Mouse (Mus musculus) brain, embryonic 18.5 days (tissue): ENCODE results near the gene Mrpl12.

Experiments
- DNase-seq: peaks from one replicate; pipeline ENCODE4 v3.0.0-alpha.2; 2012; ENCODE audit warnings: low read depth, low spot score

Mrpl12 gene

DNA sequence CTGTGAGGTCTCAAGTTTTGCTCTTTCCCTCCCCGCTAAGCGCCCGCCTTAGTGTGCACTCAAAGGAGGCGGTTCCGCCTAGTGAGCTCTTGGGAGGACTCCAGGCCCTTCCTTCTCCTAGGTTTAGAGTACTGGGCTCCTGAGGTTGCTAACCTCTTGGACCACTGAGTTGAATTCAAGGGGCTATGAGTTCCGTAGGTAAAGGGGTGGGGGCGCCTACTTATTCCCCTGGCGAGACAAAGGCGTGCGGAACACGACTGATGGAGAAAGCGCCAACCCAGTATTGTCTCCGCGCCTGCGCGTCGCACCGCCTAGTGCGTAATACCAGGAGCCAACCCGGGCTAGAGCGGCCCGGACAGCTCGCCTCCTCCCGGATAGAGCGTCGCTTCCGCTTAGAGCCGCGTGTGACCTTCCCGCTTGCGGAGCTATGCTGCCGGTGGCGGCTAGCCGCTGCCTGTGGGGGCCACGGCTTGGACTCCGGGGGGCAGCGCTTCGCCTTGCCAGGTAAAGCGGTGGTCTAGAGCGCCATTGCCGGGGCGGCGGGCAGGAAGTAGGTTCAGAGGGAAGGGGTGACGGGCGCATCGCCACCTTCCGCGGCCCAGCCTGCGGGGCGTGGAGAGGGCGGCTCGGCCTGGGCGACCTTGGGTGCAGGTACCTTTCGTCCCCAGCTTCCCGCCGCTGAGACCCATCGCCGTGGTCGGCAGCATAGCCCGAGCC, at the start of gene Mrpl12:
Gene Mrpl12, plus strand, starts transcription at position 349 of the 717 bp plus-strand sequence.
- peak; percentile 94 for DNase-seq

DNA sequence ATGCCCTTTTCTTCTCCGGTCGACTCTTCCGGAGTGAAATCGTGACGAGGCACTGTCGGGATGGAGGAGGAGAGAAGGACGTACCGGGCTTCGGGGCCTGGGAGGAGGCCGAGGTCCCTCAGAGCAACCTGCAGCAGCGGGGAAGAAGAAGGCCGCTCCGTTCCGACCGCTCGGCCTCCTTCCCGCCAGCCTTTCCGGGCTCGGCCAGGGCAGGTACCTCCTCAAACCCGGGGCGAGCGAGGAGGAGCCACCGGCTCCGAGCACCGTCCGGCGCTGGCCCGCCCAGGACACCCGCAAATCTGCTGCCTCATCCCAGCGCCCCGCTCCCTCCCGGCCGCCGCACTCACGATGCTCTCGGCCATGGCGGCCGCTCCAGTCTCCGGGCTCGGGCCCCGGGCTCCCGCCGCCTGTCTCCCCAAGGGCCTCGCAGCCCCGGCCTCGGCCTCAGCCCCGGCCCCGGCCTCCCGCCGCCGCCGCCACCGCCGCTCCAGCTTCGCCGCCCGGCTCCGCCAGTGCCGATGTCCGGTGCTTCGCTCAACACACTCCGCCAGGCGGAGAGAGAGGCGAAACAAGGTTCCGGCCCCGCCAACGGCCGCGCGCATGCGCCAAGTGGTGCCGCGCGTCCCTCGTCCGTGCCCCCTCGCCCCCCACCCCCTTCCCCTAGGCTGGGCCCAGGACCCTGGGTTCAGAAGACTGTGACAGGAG, 47.1 kb upstream of the Mrpl12 start, which contains the start of gene Nploc4:
Gene Nploc4, minus strand, starts transcription at position 557 of the 705 bp plus-strand sequence.
- DNase-seq = no peak

DNA sequence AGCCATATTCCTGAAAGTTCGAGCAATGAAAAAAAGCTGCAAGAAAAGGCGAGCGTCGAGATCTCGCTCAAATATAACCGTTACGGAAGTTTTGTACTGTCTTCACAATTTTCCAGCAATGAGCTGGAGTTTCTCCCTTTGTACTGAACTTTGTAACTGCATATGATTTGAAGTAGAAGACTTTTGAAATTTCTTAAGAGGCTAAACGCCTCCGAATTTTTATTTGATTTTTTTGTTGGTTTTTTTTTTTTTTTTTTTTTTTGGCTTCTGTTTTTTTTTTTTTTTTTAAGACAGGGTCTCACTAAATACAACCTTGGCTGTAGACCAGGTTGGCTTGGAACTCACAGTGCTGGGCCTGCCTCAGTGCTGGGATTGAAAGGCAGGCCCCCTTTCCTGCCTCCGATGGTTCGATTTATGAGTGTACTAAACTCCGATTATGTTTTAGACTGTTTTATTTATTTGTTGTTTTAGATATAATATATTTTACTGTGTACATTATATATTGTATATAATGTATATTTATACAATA, 46.5 kb upstream of the Mrpl12 start:
- no peak for DNase-seq

DNA sequence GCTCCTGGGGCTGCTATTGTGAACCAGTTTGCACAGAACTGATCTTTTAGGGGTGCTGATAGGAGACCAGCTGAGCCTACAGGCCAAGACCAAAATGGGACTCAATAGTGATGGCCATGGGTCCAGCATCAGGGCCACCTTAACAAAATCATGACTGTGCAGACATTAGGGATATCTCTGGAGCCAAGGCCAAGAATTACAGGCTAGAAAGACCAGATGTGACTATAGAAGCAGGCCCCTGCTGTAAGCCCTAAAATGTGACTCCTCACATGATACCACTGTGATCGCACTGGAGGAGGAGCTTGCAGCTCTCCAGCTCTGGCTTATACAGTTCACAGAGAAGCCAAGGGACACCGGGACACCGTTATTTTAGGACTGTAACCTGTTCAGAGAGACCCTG, 42.1 kb upstream of the Mrpl12 start, which contains the start of gene Tspan10:
Gene Tspan10, plus strand, starts transcription at position 301 of the 400 bp plus-strand sequence.
- DNase-seq = no peak

DNA sequence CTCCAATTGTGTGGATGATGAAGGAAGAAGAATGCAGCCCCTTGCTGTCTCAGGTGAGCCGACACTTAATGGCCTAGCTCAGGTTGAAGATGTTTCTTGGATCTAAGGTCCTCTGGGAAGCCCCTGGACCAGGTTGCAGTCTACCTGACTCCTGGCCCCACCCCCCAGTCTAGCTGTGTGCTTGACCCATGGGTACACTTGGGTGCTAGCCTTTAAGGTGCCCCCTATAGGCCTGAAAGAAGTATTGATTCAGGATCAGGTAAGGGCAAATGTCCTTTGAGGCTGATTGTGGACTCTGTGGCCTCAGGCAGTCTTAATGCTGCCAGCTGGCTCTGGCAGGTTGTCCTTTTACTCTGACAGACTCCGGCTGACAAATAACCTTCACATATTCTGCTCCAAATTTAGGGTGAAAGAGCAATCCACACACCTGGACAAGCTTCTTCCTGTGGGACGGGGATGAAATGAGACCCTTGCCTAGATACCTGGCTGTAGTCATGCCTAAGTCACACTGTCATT, 41.6 kb upstream of the Mrpl12 start:
- DNase-seq = no peak

DNA sequence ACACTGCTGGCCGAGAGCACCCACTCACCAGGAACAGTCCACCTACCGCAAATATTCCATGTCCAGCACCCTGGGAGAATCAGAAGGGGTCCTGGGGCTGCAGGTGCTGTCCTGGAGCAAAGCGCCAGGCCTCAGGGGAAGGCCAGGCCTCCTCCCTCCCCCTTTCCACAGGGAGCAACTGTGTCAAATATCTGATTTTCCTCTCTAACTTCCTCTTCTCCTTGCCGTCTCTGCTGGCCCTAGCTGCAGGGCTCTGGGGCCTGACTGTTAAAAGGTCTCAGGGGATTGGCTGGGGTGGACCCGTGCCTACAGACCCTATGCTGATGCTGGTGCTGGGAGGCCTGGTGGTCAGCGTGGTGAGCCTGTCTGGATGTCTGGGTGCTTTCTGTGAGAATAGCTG, 40.3 kb upstream of the Mrpl12 start:
- no peak for DNase-seq

DNA sequence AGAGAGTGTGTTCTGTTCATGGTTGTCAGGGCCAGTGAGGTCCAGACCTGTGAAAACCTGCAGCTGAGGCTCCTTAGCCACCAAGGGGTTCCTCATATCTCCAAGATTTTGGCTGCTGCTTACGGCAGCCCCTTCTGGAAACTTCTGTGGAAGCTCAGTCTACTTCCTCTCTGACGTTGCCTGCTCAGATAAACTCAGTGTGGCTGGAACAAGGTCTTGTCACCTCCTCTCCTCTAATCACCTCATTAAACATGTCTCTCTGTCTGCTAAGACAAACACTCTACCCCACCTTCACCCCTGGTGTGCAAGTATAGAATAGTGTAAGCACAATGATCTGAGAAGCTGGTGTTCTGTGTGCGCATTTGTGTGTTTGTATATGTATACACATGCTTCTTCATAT, 38.9 kb upstream of the Mrpl12 start:
- no peak for DNase-seq

DNA sequence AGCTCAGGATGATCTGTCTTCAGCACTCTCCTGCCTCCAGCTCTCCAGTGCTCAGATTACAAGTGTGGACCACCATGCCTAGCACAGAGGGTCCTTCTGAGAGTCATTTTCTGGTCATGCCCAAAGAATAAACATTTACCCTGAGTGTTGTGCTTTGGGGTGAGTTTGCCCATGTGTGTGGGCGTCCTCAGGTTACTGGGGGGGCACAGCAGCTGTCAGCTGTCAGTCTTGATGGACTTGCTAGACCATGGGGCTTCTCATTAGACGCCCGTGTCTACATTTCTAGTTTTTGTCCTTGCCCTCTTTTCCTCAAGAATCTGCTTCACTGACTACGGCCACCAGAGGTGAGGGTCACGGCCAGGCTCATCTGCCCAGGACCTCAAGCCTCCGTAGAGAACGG, 37.2 kb upstream of the Mrpl12 start:
- DNase-seq = no peak

DNA sequence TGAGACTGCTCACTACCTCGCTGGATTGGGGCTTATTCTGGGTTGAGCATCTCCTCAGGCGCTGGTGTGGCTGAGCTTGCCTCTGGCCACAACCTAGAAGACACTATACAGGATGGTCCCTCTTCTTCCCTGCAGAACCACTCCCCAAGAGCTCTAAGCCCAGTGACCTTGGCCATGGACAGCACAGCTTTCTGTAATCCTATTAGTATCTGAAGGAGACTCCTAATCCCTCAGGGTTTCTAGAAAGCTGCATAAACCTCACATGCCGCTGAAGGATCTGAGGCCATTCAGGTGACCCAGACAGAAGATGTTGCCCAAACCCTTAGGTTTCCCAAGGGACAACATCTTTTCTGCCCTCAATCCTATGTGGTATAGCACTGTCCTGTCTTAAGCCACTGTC, 32.2 kb upstream of the Mrpl12 start:
- DNase-seq = no peak

DNA sequence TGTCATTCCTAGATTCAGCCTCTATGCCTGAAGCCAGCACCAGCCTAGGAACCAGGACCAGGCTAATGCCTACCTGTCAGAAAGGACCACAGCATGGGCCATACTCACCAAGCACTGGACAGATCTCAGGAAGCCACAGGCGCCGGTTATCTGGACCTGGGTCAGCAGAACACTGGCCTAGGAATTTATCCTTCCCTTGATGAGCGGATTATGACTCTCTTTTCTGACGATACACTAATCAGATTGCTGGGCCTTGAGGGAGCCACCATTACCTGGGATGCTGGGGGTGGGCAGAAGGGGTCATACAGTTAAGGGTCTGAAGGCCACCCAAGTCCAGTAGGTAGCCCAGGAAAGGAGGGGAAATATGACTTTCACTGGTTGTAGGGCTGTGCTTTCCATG, 31.1 kb upstream of the Mrpl12 start, which contains the start of gene Pde6g:
Gene Pde6g, minus strand, starts transcription at position 195 of the 400 bp plus-strand sequence.
- DNase-seq = no peak

DNA sequence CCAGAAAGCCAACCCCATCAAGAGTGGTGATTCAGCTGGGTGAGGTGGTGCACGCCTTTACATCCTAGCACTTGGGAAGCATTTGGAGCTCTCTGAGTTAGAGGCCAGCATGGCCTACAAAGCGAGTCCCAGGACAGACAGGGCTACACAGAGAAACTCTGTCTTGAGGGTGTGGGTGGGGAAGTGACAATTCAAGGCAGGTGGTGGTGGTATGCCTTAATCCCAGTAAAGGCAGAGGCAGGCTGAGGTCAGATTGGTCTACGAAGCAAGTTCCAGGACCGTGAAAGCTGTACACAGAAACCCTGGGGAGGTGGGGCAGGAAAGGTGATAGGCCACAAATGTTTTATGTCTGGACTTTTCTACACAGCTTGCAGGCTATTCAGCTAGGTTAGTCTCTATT, 29.4 kb upstream of the Mrpl12 start:
- no peak for DNase-seq

DNA sequence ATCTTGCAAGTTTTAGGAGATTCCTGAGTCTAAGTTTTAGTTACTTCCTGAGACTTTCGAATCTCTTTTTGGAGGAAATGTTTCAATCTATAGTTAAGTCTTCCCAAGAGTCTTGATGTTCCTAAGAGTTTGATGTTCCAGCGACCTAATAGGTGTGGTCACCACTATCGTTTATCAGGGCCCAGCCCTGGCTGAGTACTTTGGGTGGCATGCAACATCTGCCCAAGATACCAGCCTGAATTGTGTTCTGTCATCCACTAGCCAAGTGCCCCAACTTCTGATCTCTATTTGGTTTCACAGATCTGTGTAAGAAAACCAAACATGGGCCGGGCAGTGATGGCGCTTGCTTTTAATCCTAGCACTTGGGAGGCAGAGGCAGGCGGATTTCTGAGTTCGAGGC, 29.0 kb upstream of the Mrpl12 start:
- no peak for DNase-seq

DNA sequence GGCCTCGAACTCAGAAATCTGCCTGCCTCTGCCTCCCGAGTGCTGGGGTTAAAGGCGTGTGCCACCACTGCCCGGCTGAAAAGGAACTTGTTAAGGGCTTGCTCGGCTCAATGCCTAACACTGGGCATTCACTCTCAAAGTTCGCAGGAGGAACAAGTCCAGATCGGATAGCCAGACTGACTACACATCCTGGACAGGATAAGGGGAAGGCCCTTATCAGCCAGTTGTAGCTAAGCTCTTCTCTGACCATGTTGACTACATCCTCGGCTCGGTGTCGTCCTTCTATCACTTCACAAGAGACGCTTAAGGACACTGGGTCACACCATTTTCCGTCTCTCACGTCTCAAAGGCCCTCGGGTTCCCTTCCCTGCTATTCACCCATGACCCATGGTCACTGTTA, 27.0 kb upstream of the Mrpl12 start:
- DNase-seq = no peak

DNA sequence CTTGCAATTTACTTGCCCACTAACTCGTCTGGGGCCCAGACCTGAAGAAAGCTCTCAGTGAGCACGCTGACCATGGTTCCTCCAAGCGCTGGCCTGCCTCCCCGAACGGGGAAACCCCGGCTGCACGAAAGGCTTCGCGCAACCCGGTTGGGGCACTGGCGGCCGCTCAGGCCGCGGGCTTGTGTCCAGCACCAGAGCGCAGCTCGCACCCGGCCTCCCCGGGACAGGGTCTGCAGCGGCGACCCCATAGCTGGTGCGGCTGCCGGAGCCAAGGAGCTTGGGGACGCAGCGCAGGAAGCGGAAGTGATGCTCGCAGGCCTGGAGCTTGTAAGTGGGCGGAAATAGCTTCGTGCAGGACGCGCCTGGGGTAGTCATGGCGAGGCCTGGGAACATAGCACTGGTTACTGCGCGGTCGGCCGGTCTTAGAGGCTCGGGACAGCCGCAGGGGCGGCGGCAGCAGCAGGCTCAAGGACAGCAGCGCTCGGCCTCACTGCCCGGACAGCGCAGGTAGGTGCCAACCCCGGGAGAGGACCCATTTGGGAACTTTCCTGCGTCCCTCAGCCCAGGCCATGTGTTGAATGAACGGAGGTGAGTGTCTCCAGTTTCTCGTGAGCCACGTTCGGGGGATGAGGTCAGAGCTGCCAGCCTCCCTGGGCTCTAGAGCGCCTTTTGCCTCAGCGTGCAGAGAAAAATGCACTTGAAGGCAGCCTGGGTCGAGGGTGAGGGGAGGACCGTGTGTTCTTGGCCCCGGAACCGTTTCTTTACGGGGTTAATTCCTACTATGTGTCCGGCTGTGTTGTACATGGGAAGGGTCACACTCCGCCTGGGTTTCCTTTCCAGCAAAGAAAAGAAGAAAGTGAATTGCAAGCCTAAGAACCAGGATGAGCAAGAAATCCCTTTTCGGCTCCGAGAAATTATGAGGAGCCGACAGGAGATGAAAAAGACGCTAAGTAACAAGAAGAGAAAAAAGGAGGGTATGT, 26.4 kb upstream of the Mrpl12 start, which contains the start of the genes Oxld1 and Ccdc137:
Gene Oxld1, minus strand, starts transcription at position 297 of the 980 bp plus-strand sequence.
Gene Ccdc137, plus strand, starts transcription at position 344 of the 980 bp plus-strand sequence.
- peak; percentile 56 for DNase-seq

DNA sequence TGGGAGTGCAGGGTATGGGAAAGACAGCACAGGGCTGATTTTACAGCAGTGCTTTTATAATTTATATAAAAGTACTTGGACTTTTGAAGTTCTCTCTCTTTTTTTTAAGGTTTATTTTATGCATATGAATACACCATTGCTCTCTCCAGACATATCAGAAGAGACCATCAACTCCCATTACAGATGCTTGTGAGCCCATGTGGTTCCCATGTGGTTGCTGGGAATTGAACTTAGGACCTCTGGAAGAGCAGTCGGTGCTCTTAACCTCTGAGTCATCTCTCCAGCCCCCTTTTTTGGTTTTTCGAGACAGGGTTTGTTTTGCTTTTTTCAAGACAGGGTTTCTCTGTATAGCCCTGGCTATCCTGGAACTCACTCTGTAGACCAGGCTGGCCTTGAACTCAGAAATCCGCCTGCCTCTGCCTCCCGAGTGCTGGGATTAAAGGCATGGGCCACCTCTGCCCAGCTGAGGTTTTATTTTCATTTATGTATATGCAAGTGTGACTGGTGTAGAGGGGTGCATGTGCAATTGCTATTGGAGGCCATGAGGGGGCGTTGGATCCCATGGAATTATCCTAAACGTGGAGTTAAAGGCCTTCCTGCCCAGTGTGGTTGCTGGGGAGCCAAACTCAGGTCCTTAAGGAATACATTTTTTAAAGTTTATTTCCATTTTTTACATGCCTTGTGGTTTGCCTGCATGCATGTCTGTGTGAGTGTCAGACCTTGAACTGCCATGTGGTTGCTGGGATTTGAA, 25.4 kb upstream of the Mrpl12 start:
- no peak for DNase-seq

DNA sequence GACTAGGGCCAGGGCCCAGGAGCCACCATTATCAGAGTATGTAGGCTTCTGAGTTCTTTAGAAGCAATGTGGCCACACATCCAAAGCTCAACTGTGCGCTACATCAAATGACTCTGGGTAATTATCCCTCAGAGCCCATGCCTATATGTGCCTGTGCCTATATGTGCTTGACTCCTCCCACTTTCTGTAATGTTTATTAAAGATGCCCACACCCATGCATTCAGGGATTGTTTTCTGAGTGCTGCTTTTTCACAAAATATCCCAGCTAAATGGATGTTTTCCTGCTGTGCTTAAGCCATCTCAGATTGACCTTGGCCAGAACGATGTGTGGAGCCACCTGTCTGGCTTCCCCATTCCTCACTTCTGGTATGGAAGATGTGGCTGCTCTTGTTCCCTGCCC, 20.9 kb upstream of the Mrpl12 start:
- no peak for DNase-seq

DNA sequence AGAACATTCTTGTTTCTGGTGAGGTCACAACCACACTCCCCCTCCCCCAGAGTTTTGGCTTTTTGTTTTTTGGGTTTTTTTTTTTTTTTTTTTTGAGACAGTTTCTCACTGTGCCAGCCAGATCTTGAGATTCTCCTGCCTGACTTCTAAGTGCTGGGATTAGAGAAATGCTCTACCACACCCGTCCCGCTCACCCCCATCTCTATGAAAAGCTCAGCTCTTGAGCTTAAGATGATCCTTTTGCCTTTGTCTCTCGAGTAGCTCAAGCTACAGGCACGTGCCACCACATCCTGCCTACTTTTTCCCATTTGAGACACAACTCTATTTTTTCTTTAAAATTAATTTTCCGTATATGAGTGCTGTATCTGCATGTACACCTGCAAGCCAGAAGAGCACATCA, 20.0 kb upstream of the Mrpl12 start:
- no peak for DNase-seq

DNA sequence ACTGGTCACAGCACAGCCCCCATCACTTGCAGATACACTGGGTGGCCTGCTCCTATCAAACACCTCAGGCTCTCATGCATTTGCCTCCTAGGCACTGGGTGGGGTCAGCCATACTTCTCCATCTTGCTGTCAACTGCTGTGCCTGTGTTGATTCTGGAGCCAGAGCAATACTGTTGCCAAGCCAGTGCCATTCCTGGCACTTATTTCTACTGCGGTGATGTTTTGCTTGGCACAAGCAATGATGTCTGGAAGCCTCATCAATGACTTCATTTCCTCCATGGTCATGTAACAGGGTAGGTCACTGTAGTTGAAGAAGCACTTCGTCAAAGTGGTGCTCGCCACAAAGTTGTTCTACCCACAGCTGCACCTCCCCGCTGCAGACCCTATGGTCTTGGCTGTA, 18.9 kb upstream of the Mrpl12 start:
- no peak for DNase-seq

DNA sequence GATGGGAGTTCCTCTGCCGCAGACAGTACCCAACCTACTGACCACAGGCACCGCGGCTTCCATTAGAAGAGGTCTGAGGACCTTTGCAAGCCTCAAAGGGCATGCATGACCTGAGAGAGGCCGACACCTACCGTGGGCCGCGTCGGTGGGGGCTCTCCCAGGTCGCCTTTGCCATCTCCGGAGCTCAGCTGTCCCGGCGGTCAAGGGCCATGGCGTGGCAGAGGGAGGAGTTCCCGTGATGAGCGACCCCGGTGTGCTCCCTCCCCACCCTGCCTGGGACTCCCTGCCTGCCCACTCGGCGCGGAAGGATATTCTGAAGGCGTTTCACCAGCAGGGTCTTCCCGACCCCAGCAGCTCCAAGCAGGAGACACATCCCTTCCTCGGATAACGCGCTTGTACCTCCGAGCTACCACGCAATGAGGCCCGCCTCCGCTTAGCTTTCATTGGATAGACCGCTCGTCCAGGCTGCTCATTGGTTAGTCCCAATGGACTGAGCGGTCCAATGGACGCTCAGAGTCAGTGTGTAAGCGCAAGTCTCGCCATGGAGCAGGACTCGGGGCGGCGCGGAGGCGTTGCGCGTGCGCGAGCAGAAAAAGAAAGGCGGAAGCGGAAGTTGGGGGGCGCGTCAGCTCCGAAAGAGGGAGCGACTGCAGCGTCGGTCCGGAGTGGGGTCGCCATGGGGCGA, 17.2 kb upstream of the Mrpl12 start, which contains the start of gene Arl16:
Gene Arl16, minus strand, starts transcription at position 557 of the 685 bp plus-strand sequence.
- DNase-seq = peak; percentile 99

DNA sequence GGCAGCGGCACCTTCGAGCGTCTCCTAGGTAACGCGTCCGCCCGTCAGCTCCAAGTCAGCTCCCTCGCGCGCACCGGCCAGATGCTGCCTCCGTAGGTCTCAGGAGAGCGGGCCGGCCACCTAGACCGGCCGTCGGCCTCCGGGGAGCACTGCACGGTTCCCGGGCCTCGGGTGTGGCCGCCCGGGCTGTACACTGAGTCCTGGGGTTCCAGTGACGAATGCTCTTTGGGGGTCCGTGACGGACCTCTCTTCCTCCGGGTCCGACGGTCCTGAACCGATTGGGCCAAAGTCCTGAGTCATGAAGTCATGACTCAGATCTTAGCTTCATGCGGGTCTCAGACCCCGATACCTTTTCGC, 16.7 kb upstream of the Mrpl12 start:
- no peak for DNase-seq
